Mouse (Mus musculus) spleen, embryonic (tissue): ENCODE results near the gene Sla2.
"Not testable (repeated sequence)": the region's sequence is repeated elsewhere in the genome, so short reads cannot be mapped to it uniquely, and the experiment has no call there.

Source experiments
- CTCF ChIA-PET: fragments of 350-600 bp; sonication (Branson Sonifier 250); formaldehyde crosslinking; loops from one replicate; lab custom pipeline; 2022; lab: Charles Lee

Gene Sla2

GRCm38 (mm10) chr2:156901883-156902282 is 14.9 kb upstream of the Sla2 start:
- CTCF ChIA-PET = no interaction called here

- CTCF ChIA-PET = interaction anchor here (0.6 kb wide), 1 partner anchor 183 kb away, joined by 3 read pairs; no protein-coding TSS in a partner anchor
These were observed 14.4 kb upstream of the Sla2 start for GRCm38 (mm10) chr2:156901344-156901743.

- CTCF ChIA-PET = no interaction called here
These were observed 12.2 kb upstream of the Sla2 start for GRCm38 (mm10) chr2:156899184-156899583.

- CTCF ChIA-PET = no interaction called here
These were observed 11.4 kb upstream of the Sla2 start for GRCm38 (mm10) chr2:156898374-156898773.

- CTCF ChIA-PET = interaction anchor here (0.6 kb wide), 1 partner anchor 970 kb away, joined by 3 read pairs; no protein-coding TSS in a partner anchor
These were observed 10.0 kb upstream of the Sla2 start for GRCm38 (mm10) chr2:156897034-156897433.

GRCm38 (mm10) chr2:156896384-156896914 is 9.5 kb upstream of the Sla2 start:
- CTCF ChIA-PET = no interaction called here

GRCm38 (mm10) chr2:156894496-156895265 is 7.7 kb upstream of the Sla2 start:
- CTCF ChIA-PET = interaction anchor here (0.6 to 0.7 kb wide), 5 partner anchors 32 to 1969 kb away, joined by 3 to 11 read pairs (median 3); no protein-coding TSS in a partner anchor

- CTCF ChIA-PET = no interaction called here
These were observed 5.8 kb upstream of the Sla2 start for GRCm38 (mm10) chr2:156892821-156893220.

GRCm38 (mm10) chr2:156892240-156892639 is 5.2 kb upstream of the Sla2 start:
- CTCF ChIA-PET = no interaction called here

- CTCF ChIA-PET = no interaction called here
These were observed 1.5 kb upstream of the Sla2 start for GRCm38 (mm10) chr2:156888490-156888889.

GRCm38 (mm10) chr2:156886084-156886631 is 834 bp downstream of the Sla2 start:
- CTCF ChIA-PET = no interaction called here

GRCm38 (mm10) chr2:156885666-156886065 is 1.3 kb downstream of the Sla2 start:
- CTCF ChIA-PET = not testable (repeated sequence)

- CTCF ChIA-PET = no interaction called here
These were observed 2.4 kb downstream of the Sla2 start for GRCm38 (mm10) chr2:156884396-156885211.

- CTCF ChIA-PET = no interaction called here
These were observed 4.5 kb downstream of the Sla2 start for GRCm38 (mm10) chr2:156882431-156883001.

- CTCF ChIA-PET = no interaction called here
These were observed 7.5 kb downstream of the Sla2 start for GRCm38 (mm10) chr2:156879541-156879940.

- CTCF ChIA-PET = no interaction called here
These were observed 9.3 kb downstream of the Sla2 start for GRCm38 (mm10) chr2:156877726-156878125.

GRCm38 (mm10) chr2:156874760-156875510 is 12.1 kb downstream of the Sla2 start:
- CTCF ChIA-PET = interaction anchor here (0.9 kb wide), 1 partner anchor 32 kb away, joined by 5 read pairs; no protein-coding TSS in a partner anchor

- CTCF ChIA-PET = no interaction called here
These were observed 12.8 kb downstream of the Sla2 start for GRCm38 (mm10) chr2:156874047-156874759.

GRCm38 (mm10) chr2:156873629-156874028 is 13.4 kb downstream of the Sla2 start:
- CTCF ChIA-PET = no interaction called here

GRCm38 (mm10) chr2:156870519-156870918 is 16.5 kb downstream of the Sla2 start:
- CTCF ChIA-PET = no interaction called here
